Mouse (Mus musculus): Measurements from ENCODE around the gene Gm17087. TPM values are rescaled to one million over a fixed set of nuclear protein-coding genes. Genes with fewer than 3 reads are reported as not detected.
A peak's percentile ranks its signal among the peaks of the same experiment; 100 is the strongest.

Gm17087 gene
- total and polyA plus RNA-seq, 2 experiments from 2014 or later, result not detected

DNA sequence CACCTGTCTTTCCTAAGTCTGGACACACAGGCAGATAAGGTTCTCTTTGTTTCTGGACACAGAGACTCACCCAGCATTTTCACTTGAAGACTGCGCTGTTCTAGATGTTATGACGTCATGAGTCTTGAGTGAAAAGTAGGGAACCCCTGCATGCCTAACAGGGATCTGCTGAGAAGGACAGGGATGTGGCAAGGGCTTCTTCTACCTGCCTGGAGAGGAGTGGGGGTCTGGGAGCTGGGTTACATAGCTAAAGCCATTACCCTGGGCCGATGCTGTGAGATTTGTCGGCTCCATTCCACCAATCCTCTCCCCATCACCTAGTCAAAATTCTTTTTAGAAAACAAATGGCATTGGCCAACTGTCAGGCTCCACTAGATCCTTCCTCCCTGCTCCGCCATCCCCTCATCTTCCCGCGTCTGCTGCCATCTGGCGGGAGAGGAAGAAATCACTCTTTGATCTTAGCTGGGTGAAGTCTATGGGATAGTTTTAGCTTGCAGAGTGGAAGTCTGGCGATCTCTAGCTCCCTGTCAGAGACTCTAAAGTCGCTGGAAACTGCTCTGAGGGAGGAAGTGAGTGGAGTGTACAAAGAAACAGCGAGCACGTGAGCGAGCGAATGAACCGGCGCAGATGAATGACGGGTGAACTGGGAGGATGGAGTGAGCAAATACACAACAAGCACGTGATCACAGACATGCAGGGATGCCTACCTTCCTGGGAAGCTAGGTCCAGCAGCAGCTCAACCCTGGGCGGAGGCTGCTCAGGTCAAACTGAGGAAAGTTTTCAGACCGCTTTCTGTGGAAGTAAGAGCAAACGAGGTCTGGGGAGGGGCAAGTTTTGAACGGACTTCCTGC lies 25.9 kb upstream of the Gm17087 start:
- ATAC-seq (peak; percentile 81), DNase-seq (ENCODE audit: low spot score) (peak; percentile 88)
- Histone ChIP-seq H3K27me3 (ENCODE audit: insufficient read depth, low read length) (no peaks in the 10 kb centered on the region), H3K27ac (no peak overlapping the region), H3K36me3 (ENCODE audit: insufficient read depth, low read length) (no peaks in the 10 kb centered on the region), H3K9ac (replicated peaks; ENCODE audit: low read length) (no peak overlapping the region), H3K4me1 (ENCODE audit: insufficient read depth, low read length) (no peaks in the 10 kb centered on the region), H3K4me3 (ENCODE audit: low read length) (peak overlapping the region; percentile 19), H3K9me3 (ENCODE audit: low read length) (no peaks in the 10 kb centered on the region), H3K4me2 (ENCODE audit: low read depth, low read length) (peak overlapping the region; percentile 54)
- TF ChIP-seq CTCF (IDR thresholded peaks at IDR 0.05; ENCODE audit: low read depth), result peak; percentile 91
- WGBS, result 17% methylated on average over 22 of the region's 22 CpGs

DNA sequence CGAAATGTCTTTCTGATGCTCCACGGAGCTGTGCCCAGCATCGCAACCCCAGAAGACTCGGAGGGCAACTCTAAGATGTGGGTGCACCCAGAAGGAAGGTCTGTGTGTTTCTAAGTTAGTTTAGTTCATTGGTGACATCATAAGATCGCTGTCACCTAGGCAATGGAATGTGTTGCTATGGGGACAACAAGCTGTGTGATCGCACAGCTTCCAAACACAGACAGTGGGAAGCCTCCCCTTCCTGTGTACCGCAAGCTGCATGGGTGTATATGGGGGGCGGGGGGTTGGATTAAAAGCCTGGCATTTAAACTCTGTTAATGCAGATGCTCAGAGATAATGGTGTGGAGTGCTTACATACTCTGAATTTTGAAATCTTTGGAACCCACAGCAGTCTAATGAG lies 14.8 kb upstream of the Gm17087 start:
- Histone ChIP-seq H3K4me3 (ENCODE audit: low read length) (no peak overlapping the region), H3K4me1 (ENCODE audit: insufficient read depth, low read length) (no peaks in the 10 kb centered on the region), H3K9ac (replicated peaks; ENCODE audit: low read length) (no peak overlapping the region), H3K36me3 (ENCODE audit: insufficient read depth, low read length) (no peaks in the 10 kb centered on the region), H3K27ac (no peak overlapping the region), H3K27me3 (ENCODE audit: insufficient read depth, low read length) (no peaks in the 10 kb centered on the region), H3K4me2 (ENCODE audit: low read depth, low read length) (no peak overlapping the region), H3K9me3 (ENCODE audit: low read length) (no peaks in the 10 kb centered on the region)
- ATAC-seq, result 0 out of 2 replicates have a peak, but pooled peaks have one; percentile 49
- no peak for TF ChIP-seq CTCF (IDR thresholded peaks at IDR 0.05; ENCODE audit: low read depth)
- 48% methylated on average over 8 of the region's 8 CpGs for WGBS
- DNase-seq (ENCODE audit: low spot score), result peak; percentile 15

DNA sequence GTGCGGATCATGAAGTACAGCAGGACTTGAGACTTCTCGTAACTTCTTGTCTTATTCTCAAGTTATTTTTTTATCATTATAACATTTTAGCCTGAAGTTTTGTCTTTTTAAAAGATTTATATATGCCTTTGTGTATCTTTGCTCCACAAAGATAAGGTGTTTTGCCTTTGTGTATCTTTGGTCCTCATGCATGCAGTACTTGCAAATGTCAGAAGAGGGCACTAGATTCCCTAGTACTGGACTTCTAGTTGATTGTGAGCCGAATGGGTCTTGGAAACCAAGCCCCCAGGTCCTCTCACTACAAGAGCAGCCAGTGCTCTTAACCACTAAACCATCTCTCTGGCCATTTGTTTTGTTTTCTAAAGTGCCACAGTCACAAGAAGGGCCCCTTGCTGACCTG lies 13.6 kb upstream of the Gm17087 start:
- peak; percentile 65 for TF ChIP-seq CTCF (IDR thresholded peaks at IDR 0.05; ENCODE audit: low read depth)
- WGBS, result 66% methylated on average over 3 of the region's 3 CpGs
- Histone ChIP-seq H3K4me1 (ENCODE audit: insufficient read depth, low read length) (no peaks in the 10 kb centered on the region), H3K27me3 (ENCODE audit: insufficient read depth, low read length) (no peaks in the 10 kb centered on the region), H3K9me3 (ENCODE audit: low read length) (no peaks in the 10 kb centered on the region), H3K4me3 (ENCODE audit: low read length) (no peak overlapping the region), H3K4me2 (ENCODE audit: low read depth, low read length) (no peak overlapping the region), H3K36me3 (ENCODE audit: insufficient read depth, low read length) (no peaks in the 10 kb centered on the region), H3K27ac (no peak overlapping the region), H3K9ac (replicated peaks; ENCODE audit: low read length) (no peak overlapping the region)
- DNase-seq (ENCODE audit: low spot score) (peak; percentile 45), ATAC-seq (no peak)

DNA sequence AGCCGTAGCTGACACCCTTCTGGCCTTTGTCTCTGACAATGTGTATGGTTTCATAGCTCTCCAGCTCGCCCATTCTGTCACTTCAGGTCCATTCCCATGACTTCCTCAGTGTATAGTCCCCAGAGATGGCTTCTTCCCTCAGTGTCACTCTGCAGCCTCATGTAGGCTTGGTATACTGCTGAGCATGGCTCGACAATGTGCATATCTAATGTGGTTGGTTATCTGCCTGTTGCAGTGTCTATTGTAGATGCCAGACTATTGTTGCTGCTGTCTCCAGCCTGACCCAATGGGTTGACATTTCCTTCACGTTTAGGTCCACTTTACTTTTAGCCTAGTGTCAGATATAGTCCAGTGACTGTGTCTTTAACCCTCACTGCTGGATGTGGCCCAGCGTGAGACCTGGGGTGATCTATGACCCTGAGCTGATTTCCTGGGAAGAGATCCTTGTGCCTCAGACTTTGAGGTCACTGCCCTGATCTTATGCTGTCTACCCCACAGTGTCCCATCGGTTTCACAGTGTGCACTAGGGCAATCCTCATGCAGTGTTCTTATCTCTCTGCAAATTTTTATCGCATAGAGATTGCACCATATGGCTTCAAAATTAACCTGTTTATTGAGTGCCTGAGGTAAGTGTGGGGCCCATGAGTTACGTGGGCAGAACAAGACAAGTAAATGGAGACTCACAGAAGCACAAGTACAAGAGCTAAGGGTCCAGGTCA lies 7.0 kb upstream of the Gm17087 start:
- H3K27me3 ChIP-seq (ENCODE audit: insufficient read depth, low read length), result no peaks in the 10 kb centered on the region
- TF ChIP-seq CTCF (IDR thresholded peaks at IDR 0.05; ENCODE audit: low read depth), result no peak
- WGBS, result 58% methylated on average over 8 of the region's 8 CpGs

DNA sequence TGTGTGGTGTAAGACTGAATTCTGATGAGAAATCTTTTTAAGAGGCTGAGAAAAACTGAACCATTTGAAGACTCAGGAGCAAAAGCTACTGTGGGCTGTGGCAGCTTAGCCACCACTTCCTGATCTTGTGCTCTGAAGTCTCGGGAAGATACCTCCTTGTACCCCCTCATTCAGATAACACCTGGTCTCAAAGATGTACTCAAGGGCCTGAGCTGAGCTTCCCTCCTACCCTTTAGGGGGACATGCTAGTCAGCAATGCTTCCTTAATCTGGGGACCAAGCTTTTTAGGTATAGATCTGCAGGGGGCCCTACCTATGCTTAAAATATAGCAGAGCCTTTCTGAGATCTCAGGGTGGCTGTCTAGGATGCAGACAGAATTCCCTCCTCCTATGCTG lies 3.9 kb downstream of the Gm17087 start:
- Histone ChIP-seq H3K27ac (no peak overlapping the region), H3K4me1 (ENCODE audit: insufficient read depth, low read length) (no peaks in the 10 kb centered on the region), H3K9ac (replicated peaks; ENCODE audit: low read length) (no peak overlapping the region), H3K27me3 (ENCODE audit: insufficient read depth, low read length) (no peaks in the 10 kb centered on the region), H3K4me3 (ENCODE audit: low read length) (no peak overlapping the region), H3K4me2 (ENCODE audit: low read depth, low read length) (no peak overlapping the region), H3K36me3 (ENCODE audit: insufficient read depth, low read length) (no peaks in the 10 kb centered on the region), H3K9me3 (ENCODE audit: low read length) (no peaks in the 10 kb centered on the region)
- ATAC-seq, result no peak
- DNase-seq (ENCODE audit: low spot score), result no peak
- 96% methylated on average over 1 of the region's 1 CpGs for whole genome bisulfite sequencing
- no peak for TF ChIP-seq CTCF (IDR thresholded peaks at IDR 0.05; ENCODE audit: low read depth)

More for the DNA sequence above, 7.0 kb upstream of the Gm17087 start:
- ATAC-seq (no peak), DNase-seq (ENCODE audit: low spot score) (no peak)
- Histone ChIP-seq H3K9ac (replicated peaks; ENCODE audit: low read length) (no peak overlapping the region), H3K36me3 (ENCODE audit: insufficient read depth, low read length) (no peaks in the 10 kb centered on the region), H3K27ac (no peak overlapping the region), H3K4me2 (ENCODE audit: low read depth, low read length) (no peak overlapping the region), H3K4me1 (ENCODE audit: insufficient read depth, low read length) (no peaks in the 10 kb centered on the region), H3K4me3 (ENCODE audit: low read length) (no peak overlapping the region), H3K9me3 (ENCODE audit: low read length) (no peaks in the 10 kb centered on the region)

DNA sequence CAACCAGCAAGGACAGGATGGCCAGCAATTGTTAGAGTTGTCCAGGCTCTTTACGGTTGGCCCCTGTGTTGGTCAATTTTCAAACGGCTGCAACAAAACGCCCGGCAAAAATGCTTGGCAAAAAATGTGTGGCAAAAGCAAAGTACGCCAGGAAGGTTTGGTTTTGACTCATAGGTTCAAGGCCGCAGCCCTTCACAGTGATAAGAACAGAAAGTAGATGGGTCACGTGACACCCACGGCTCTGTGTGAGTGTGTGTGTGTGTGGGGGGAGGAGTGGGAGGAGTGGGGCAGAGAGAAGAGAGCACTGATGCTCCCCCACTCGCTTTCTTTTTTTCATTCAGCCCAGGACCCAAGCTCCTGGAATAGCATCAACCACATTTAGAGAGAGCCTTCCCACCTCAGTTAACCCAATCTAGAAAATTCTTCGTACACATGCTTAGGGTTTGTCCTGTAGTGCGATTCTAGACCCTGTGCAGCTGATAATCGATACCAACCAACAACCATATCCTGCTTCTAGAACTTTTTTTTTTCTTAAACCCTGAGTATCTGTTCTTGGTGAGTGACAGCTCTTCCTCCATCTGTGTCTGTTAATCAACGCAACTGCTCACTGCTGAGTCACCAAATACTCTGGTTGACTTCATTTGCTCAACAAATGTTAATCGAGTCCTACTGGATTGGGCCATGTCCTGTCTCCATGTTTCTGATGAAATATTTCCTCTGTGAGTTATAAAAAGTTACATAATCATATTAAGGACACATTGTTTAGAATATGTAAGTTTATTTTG lies 4.5 kb downstream of the Gm17087 start:
- Histone ChIP-seq H3K4me2 (ENCODE audit: low read depth, low read length) (no peak overlapping the region), H3K4me1 (ENCODE audit: insufficient read depth, low read length) (no peaks in the 10 kb centered on the region), H3K9me3 (ENCODE audit: low read length) (no peaks in the 10 kb centered on the region), H3K36me3 (ENCODE audit: insufficient read depth, low read length) (no peaks in the 10 kb centered on the region), H3K27me3 (ENCODE audit: insufficient read depth, low read length) (no peaks in the 10 kb centered on the region), H3K4me3 (ENCODE audit: low read length) (no peak overlapping the region), H3K9ac (replicated peaks; ENCODE audit: low read length) (no peak overlapping the region), H3K27ac (no peak overlapping the region)
- TF ChIP-seq CTCF (IDR thresholded peaks at IDR 0.05; ENCODE audit: low read depth), result no peak
- DNase-seq (ENCODE audit: low spot score), result no peak
- no peak for ATAC-seq
- 64% methylated on average over 14 of the region's 14 CpGs for WGBS
